Mouse (Mus musculus): ENCODE measurements around the gene Bak1. TPM values are rescaled to one million over a fixed set of nuclear protein-coding genes. Genes with fewer than 3 reads are reported as not detected.

Bak1 gene
- total RNA-seq, 2 experiments from 2014 or later = 29.7 to 32.1 TPM

Other genes with a start within 250 kb of the Bak1 start
- gene Bnip1, start 247.9 kb downstream of the Bak1 start, total RNA-seq (2021) = 10 to 100 TPM; 34.2 to 38.4 TPM
- gene Nkx2-5, start 184.0 kb downstream of the Bak1 start, total RNA-seq (2021) = not detected
- gene Kifc5b, start 111.9 kb downstream of the Bak1 start, total RNA-seq (2021) = 1 to 10 TPM; 3.1 to 3.2 TPM
- 10 to 100 TPM; 19.3 to 21.8 TPM for gene Phf1, start 96.0 kb downstream of the Bak1 start, total RNA-seq (2021)
- 100 to 1,000 TPM; 105 to 107 TPM for gene Cuta, start 89.4 kb downstream of the Bak1 start, total RNA-seq (2021)
- 100 to 1,000 TPM; 536 to 546 TPM for gene Syngap1, start 87.8 kb downstream of the Bak1 start, total RNA-seq (2021)
- gene Zbtb9, start 55.8 kb downstream of the Bak1 start, total RNA-seq (2021) = 10 to 100 TPM; 14.6 to 16.0 TPM
- gene Itpr3, start 28.3 kb upstream of the Bak1 start, total RNA-seq (2021) = 1 to 10 TPM; 2.1 to 2.9 TPM
- gene Uqcc2, start 104.9 kb upstream of the Bak1 start, total RNA-seq (2021) = 100 to 1,000 TPM; 177 to 182 TPM
- gene Ip6k3, start 138.8 kb upstream of the Bak1 start, total RNA-seq (2021) = under 1 TPM; 0.20 to 0.43 TPM
- 10 to 100 TPM; 47.1 to 50.0 TPM for gene Lemd2, start 175.5 kb upstream of the Bak1 start, total RNA-seq (2021)